Mouse (Mus musculus) NIH3T3 (cell line): ENCODE results near the gene Nova2.

Experiments used
- DNase-seq: peaks from one replicate; pipeline ENCODE4 v3.0.0-alpha.2; 2012; ENCODE audit warnings: low read depth

Nova2 gene

DNA sequence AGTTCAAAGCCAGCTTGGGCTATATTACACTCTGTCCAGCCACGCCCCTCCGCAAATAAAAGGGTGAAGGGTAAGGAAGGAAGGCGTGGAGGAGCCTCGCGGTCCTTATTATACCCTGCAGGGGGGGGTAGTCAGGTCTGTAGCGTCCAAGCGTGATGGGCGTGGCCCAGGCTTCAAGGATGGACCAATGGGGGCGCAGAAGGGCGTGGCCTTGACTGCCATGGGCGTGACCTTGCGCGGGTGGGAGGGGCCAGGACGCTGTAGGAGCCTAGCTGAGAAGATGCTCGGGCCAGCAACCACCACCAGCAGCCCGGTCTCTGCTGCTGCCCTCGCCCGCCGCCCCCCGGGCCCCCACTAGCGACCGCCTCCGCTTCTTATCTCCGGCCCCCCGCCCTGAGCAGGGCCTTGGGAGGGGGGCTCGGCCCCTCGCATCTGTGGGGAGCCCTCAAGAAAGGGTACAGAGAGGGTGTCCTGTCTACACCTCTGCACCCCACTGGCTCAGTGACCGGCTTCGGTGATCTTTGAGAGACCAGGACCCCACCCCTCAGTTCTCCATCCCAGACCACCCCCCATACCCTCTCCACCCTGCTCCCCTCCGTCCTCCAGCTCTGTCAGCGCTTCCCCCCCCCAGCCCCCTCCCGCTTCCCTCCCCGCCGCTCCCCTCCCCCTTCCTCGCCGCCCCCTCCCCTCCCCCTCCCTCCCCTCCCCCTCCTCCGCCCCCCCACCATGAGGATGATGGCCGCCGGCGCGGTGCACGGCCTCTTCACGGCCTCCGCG is at the start of gene Nova2:
TSS of gene Nova2 (plus strand) at position 727 of the 777 bp plus-strand sequence.
- DNase-seq: peak; percentile 83

DNA sequence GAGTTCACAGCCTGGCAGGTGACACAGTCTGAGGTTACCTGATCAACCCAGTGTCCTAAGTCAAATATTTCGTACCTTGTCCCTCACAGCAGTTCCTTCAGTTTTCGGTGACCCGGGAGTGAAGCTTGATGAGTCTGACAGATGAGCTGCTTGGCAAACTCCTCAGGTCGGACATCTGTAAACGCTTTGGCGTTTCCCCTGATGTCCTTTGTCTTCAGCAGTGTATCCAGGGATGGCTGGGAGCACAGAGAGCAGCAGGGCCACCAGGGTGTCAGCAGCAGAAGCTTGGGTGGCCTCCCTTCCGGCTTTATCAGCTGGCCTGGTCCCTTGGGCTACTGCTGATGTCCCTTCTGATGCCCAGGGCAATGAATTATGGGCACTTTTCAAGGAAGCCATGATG is 47.0 kb upstream of the Nova2 start:
- no peak for DNase-seq

DNA sequence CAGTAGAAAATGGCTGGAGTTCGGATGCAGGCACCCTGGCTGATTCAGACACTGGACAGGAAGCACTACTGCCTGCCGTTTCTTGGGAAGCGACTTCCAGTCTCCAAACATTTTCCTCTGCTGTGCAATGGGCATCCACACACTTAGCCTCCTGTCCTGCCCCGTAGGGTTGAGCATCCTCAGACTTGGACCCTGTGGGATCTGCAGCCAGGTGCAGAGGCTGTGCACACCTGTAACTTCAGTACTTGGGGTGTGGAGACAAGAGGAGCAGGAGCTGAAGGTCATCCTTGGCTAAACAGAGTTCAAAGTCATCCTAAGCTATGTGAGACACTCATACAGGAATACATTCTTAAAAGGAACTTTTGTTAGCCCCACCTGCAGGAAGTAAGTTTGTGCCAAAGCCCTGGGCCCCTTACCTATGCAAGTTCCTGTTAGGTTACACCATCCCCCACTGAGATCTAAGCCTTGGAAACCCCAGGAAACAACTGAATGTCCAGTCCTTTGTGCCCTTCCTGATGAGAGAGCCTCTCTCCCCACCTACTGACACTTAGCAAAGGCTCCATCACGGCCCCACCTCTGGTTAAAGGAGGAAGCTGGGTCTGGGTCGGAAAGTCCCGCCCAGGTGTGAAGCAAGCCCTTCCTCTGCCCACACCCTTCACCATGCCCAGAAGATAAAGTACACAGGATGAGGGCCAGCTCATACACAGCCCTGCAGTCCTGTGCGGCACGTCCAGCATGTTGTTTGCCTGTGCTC is 41.5 kb upstream of the Nova2 start:
- DNase-seq: no peak

DNA sequence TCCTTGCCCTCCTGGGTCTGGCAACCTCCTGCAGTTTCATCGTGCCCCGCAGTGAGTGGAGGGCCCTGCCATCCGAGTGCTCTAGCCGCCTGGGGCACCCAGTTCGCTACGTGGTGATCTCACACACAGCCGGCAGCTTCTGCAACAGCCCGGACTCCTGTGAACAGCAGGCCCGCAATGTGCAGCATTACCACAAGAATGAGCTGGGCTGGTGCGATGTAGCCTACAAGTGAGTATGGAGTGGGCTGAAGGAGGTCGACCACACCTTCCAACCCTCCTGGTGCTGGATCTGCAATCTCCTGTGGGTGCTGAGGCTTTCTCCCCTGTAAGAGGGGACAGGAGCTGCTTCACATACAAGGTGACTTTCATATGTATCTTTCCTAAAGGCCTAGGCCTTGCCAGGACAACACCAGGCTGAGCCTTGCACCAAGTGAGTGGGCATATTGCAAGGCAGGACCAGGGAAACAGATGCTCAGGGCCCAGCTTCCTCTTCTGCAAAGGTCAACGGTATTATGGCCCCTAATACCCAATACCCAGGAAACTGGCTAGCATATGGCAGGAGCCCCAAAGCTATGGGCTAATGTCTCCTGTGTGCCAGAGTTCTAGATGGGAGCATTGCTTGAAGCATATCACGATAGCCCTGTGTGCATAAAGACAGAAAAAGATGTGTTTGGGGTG is 40.8 kb upstream of the Nova2 start:
- no peak for DNase-seq

DNA sequence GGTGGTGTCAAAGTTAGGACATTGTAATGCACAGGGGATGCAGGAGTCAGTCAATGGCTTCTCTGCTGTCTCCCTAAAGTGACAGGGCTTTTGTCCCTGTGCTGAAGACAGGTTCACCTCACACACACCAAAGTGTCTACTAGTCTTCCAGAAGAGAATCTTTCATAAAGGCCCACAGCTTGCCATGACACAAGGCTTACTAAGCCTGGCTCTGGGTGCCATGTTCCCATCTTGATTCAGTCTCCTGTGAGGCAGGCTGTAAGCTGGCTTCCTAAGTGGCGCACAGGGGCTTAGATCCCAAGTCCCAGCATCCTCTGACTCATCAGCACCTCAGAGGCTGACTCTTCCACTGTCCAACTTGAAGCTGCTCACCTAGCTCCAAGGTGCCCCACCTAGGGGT is 38.7 kb upstream of the Nova2 start:
- DNase-seq: no peak

DNA sequence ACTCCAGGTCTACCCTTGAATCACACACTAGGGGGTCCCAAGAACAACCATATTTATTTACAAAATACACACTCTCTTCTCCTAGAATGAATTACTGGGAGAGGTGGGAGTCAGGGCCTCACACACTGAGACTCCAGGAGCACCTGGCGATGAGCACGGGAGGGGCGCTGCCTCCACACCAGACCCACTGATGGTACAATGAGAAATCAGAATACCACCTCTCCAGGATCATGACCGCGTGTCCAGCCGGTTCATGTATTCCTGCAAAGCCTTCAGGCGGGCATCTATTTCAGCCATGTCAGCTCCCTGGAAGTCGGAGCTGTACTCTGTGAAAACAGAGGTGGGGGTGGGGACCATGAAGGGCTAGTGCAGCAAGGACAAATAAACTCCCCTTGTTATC is 34.8 kb upstream of the Nova2 start:
- no peak for DNase-seq

DNA sequence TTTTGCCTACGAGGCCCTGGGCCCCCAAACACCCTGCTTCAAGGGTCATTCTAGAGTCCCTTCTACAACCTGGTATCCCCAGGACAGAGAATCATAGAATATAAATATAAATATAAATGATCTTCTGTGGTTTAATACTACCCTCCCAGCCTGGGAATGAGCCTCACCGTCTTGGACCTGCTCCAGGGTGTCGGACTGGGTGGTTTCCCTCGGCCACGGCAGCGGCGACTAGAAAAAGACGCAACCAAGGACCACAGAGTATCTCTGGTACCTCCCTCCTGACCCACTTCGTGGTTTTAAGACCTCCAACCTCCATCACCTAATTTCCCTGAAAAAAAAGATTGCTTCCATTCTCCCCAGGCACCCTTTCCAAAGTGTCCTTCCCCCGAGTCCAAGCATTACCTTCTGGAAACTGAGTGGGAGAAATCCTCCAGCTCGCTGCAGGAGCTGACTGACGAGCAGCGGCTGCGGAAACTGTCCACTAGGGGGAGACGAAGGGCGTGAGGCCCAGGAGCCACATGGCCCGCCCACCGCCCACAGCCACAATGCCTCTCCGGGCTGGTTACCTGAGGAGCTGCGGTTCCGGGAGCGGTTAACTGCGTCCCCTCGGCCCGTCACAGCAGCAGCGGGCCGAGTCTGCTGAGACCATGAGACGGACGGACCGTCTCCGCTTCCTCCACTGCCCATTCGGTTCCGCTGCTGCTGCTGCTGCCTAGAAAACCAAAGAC is 33.7 kb upstream of the Nova2 start:
- peak; percentile 90 for DNase-seq

DNA sequence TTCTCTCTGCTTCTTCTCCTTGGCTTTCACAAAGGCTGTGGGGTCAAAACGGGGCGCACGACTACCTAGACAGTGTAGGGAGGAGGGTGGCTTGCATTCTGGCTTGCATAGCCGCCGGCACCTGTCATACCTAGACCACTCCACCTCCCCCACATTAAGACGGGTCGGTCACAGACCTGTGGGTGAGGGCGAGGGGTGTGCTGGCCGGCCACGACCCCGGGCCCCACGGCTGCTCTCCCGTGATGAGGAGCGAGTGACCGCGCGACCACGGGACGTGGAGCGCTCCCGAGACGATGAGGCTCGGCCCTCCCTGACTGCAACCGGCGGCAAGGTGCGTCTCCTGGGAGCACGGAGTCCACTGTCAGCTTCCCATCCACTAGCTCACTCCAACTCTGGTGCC is 32.7 kb upstream of the Nova2 start:
- DNase-seq: no peak

DNA sequence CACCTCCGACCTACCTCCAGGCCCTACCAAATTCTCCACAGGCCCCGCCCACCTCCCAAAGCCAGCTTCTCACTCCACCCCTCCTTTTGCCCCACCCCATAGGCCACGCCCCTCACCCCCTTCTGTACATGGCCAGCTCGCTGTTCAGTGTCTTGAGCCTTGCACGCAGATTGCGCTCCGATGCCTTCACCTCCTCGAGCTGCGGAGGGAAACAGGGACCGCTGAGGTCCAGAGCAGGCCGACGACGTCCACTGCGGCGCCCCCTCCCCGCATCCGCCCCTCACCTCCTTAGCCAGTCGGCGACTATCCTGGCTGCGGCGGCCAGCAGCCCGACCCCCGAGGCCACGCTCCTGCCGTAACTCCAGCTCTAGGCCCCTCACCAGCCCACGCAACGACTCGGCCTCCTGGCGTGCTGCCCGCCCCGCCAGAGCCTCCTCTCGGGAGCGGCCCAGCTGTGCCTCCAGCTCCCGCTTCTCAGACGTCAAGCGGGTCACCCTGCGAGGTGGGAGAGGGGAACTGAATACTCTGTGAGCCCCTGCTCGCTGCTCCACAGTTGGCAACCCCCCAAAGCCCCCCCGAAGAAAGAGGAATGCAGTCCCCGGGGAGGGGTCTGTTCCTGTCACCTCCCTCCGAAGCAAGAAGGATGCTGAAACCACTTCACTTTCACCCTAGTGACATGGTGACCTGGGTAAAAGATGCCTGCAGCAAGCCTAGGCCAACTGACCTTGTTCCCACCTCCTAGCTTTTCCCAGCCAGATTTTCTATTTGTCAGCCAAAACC is 31.8 kb upstream of the Nova2 start:
- DNase-seq: no peak

DNA sequence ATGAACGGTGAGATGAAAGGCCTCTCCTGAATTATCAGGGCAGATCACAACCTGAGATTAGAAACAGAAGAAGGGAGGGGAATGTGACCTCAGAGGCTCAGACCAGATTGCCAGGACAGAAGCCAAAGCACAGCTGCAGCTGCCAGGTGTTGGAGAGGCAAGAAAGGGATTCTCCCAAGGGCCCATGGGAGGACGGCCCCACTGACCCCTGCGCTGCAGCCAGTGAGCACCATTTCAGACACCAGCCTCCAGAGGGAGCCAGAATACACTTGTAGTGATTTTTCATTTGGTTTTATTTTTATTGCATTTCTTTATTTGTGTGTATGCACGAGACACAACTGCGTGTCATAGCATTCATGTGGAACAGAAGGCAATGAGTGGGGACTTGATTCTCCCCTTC is 29.2 kb upstream of the Nova2 start:
- DNase-seq: peak; percentile 79

DNA sequence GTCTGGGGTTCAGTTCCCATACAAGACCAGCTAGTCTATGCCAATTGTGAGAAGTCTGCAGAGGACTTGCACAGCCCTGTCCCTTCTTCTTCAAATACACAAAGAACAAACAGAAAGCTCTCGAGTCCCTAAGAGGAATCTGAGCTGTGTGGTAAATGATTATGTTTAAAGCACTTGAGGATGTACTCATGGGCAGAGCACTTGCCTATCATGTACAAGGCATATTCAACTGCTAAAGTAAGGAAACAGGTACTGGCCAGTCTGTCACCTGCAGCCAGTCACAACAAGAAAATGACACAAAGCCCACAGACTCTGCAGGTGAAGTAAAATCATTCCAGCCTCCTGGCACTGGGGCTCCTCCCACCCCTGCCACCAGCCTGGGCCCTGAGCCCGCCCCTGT is 25.2 kb upstream of the Nova2 start:
- DNase-seq: no peak

DNA sequence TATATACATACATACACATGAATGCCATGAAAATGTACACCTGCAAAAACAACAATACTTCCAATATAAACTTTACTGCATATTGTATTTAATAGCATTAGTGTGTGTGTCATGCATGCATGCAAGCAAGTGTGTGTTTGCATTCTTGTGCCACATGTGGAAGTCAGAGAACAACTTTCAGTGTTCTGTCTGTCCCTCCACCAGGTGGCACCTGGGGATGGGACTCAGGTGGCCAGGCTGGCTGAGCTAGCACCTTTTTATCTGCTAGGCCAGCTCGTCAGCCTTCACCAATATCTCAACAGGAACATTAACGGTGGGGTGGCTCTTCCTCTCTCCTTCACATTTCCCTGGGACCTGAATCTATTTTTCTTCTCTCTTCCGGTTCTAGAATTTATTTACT is 23.2 kb upstream of the Nova2 start:
- no peak for DNase-seq

DNA sequence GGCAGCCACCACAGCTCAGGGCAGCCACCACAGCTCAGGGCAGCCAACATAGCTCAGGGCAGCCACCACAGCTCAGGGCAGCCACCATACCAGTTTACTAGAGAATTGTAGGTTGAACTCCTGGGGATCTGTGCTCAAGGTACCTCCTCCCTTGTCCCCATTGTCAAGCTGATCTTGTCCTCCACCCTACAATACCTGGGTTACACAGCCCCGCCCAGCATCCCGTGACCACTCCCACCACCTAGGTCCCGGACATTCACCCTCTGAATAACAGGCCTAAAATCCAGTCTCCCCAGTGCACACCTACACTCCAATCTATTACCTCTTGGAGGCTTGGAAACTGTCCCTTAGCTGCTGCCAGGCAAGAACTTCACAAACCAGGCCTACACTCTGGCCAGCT is 20.7 kb upstream of the Nova2 start:
- no peak for DNase-seq

DNA sequence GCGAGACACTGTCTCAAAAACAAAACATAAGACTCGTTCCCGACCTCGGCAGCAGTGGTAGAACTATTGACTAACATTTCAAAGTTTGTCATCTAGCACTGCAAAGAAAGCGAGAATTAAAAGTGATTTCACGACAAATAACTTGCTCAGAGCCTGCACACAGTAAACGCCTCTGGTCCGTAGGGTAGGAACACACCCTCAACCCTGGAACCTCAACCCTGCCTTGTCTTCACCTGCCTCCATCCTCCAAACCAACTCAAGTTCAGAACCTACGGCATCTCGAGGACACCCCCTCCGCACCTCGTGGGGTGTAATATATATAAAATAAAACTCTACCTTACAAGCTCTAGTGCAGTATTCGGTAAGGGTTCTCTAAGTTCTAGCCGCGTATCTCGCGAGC is 15.9 kb upstream of the Nova2 start:
- no peak for DNase-seq

DNA sequence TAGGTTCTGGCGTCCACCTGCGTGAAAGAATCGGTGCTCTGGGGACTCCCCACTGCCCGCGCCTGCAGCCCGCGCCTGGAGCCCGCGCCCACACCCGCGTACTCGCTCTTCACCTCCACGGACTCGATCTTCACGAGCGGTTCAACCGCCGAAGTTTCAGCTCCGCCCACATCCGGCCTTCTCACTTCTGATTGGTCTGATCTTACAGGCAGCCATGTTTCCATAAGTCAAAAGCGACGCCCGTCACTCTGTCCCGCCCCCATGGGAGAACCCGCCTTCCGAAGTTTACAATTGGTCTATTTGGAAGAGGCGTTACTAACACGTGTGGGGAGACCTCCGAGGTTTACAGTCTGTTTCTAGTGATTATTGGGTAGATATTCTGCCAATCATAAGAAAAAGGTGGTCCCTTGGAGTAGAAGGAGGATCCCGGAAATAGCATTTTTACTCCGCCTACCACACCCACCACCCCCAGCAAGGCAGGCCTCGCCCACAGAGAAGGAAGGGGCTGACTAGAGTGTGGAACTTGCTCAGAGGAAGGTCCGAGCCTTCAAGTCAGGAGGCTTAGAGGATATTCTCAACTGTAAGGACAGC is 15.4 kb upstream of the Nova2 start, which contains the start of gene Ccdc61:
TSS of gene Ccdc61 (minus strand) at position 175 of the 591 bp plus-strand sequence.
- peak; percentile 98 for DNase-seq

DNA sequence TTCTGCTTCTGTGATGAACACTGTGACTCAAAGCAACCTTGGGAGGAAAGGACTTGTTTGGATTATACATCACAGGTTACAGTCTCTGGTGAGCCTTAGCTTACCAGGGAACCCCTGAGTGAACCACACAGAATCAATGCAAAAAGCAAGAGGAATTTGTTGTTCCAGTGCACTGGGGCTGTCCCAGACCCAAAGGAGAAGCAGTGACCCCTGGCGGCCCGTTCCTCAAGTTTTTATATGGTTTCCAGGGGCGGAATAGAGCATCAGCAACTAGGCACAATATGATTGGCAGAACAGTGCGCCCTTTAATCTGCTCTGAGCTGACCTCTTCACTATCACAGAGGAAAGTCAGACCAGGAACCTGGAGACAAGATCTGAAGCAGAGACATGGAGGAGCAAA is 9.4 kb upstream of the Nova2 start:
- no peak for DNase-seq

DNA sequence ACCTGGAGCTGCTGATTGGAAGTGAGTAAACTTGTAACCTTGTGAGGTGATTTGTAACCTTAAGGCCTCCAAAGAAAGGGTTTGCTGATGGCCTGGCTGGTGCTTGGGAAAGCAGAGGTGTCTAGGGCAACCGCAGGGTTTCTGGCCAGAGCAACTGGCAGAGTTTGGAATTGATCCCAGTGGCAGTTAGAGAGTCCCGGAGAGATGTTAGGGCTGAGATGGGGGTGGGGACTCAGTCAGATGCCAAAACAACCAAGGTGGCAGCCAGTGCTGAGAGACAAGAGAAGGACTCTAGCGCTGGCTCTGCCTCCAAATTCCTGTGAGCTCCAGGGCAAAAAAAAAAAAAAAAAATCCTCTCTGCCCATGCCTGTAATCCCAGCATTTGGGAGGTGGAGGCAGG is 7.8 kb upstream of the Nova2 start:
- no peak for DNase-seq

DNA sequence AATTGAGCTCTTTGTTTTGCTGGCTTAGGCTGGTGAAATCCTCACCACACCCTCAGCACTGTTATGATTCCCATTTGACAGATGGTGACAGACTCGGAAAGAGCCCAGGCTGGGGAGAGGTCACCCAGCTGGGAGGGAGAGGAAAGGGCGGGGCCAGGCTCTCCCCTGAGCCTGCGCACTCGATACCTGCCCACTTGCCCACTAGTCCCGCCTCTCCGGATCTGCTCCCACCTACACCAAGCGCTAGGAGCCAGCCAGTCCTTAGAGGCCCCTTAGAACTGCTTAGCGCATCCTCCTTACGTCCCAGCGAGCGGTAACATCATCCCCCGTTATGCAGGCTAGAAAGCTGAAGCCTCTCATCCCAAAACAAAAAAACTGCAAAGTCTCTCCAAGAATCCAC is 4.6 kb upstream of the Nova2 start:
- DNase-seq: peak; percentile 45

DNA sequence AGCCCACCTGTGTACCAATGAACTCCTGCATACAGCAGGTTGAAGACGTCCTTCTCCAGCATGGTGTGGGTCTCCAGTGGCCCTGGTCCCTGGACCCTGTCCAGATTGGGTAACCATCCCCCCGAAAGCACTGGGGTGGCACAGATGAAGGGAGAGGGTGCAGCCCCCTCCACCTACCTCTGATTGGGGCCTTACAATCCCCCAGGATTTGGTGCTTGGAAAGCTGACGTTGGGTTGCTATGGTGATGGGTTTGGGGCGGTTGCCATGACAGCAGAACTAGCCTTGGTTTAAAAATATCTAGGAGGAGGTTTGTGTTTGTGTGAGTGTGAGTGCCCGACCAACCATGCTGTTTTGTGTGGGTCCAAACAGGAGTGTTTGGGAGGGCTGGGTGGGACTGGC is 2.9 kb upstream of the Nova2 start:
- DNase-seq: no peak

DNA sequence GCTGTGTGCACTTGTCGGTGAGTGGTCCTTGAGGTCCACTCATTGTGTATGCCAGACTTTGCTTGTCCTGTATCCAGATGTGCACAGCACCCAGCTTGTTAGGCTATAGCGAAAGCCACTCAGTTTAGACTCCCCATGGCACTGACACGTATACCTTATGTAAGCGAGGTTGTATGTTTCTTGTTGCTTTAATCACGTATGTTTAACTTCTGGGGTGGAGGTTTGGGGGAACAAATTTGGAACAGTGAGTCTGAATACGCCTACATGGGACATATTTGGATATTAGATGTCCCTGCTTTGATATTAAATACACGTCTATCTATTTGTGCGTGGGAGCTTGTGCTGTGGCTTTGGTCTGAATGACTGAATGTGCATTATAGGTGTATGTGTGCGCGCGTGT is 2.4 kb upstream of the Nova2 start:
- no peak for DNase-seq

DNA sequence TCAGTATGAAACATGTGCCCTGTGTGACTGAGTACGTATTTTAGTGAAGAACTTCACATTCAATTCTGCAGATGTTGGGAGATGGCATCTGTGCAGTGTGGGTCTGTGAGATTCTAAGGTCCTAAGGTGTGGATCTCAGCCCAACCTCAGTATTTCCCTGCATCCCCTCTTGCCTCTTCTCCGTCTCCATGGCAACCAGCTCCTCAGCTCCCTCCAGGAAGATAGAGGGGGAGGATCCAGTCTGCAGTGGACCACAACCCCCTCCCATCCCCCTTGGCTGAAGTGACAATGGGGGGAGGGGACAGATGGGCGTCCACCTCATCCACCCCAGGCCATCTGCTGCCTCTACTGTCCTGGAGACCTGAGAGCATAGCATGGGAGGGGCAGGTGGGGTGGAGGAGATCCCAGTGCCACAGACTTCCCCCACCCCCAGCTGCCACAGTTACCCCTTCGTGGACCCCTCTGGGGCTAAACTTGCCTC is 1.9 kb upstream of the Nova2 start:
- DNase-seq: no peak
